Mouse (Mus musculus): ENCODE results near the gene 1700086D15Rik.

GRCm38 (mm10) chr11:65148441-65148840 lies 11.2 kb downstream of the 1700086D15Rik start:
- TF ChIP-seq CTCF (conservative IDR thresholded peaks at IDR 0.05; ENCODE audit: insufficient read depth, insufficient read length, low read depth, low read length) (no peak), POLR2A (IDR thresholded peaks at IDR 0.05; ENCODE audit: low read depth, low read length) (no peak)

Data from kidney, adult 2 months (tissue).